Mouse (Mus musculus) myocyte (in vitro differentiated cells): ENCODE measurements around the gene Mad1l1. TPM values are rescaled to one million over a fixed set of nuclear protein-coding genes. Genes with fewer than 3 reads are reported as not detected.

Experiments used
- H3K27me3 ChIP-seq: one replicate; pipeline ENCODE4 v1.6.1; 2011; ENCODE audit not compliant: control insufficient read depth, insufficient read depth, insufficient read length
- H3K36me3 ChIP-seq: one replicate; pipeline ENCODE4 v1.6.1; 2011; ENCODE audit not compliant: control insufficient read depth, insufficient read depth
- H3K4me2 ChIP-seq: one replicate; pipeline ENCODE4 v1.6.1; 2011; ENCODE audit warnings: low read depth, control low read depth
- H3K4me3 ChIP-seq: one replicate; pipeline ENCODE4 v1.5.1; 2011; ENCODE audit warnings: mild to moderate bottlenecking, control low read depth, moderate library complexity
- H3K79me2 ChIP-seq: one replicate; pipeline ENCODE4 v1.6.1; 2011; ENCODE audit not compliant: control insufficient read depth, insufficient read depth
- H3ac ChIP-seq: one replicate; pipeline ENCODE4 v1.6.1; 2011; ENCODE audit not compliant: control insufficient read depth, insufficient read length
- CEBPB ChIP-seq: IDR thresholded peaks from 2 replicates; pipeline ENCODE4 v1.6.1; 2011; ENCODE audit warnings: mild to moderate bottlenecking, moderate library complexity; ENCODE audit not compliant: poor library complexity, insufficient read depth, severe bottlenecking
- E2F4 ChIP-seq: IDR thresholded peaks from one replicate; pipeline ENCODE4 v1.6.1; 2011; ENCODE audit warnings: mild to moderate bottlenecking, control low read depth, moderate library complexity; ENCODE audit not compliant: insufficient read depth
- MAX ChIP-seq: IDR thresholded peaks from one replicate; pipeline ENCODE4 v1.6.1; 2011; ENCODE audit warnings: low read depth, mild to moderate bottlenecking, control low read depth
- MYOD1 ChIP-seq, 3 experiments: IDR thresholded peaks; one replicate each; pipeline ENCODE4 v1.6.1; 2011; ENCODE audit warnings: control low read depth in 2 of 3, low read depth in 2 of 3, mild to moderate bottlenecking in 2 of 3, moderate library complexity in 1 of 3; ENCODE audit not compliant: insufficient read length in 2 of 3, control insufficient read depth in 1 of 3
- MYOG ChIP-seq, 3 experiments: IDR thresholded peaks; one replicate each; pipeline ENCODE4 v1.6.1; 2011; ENCODE audit warnings: control low read depth in 2 of 3, low read depth in 2 of 3, mild to moderate bottlenecking in 2 of 3; ENCODE audit not compliant: insufficient read length in 2 of 3, control insufficient read depth in 1 of 3, insufficient read depth in 1 of 3
- POLR2A ChIP-seq: IDR thresholded peaks from one replicate; pipeline ENCODE4 v1.6.1; 2011; ENCODE audit warnings: low read depth, mild to moderate bottlenecking, control low read depth, moderate library complexity; ENCODE audit not compliant: insufficient read length
- POLR2AphosphoS2 ChIP-seq: IDR thresholded peaks from one replicate; pipeline ENCODE4 v1.6.1; 2011; ENCODE audit warnings: low read depth, control low read depth; ENCODE audit not compliant: insufficient read length
- REST ChIP-seq: IDR thresholded peaks from one replicate; pipeline ENCODE4 v1.6.1; 2011; ENCODE audit warnings: mild to moderate bottlenecking, control low read depth, moderate library complexity; ENCODE audit not compliant: insufficient read depth, insufficient read length
- SRF ChIP-seq: IDR thresholded peaks from one replicate; pipeline ENCODE4 v1.6.1; 2011; ENCODE audit warnings: low read depth; ENCODE audit not compliant: control insufficient read depth, insufficient read length
- TCF12 ChIP-seq: IDR thresholded peaks from one replicate; pipeline ENCODE4 v1.6.1; 2011; ENCODE audit warnings: mild to moderate bottlenecking, control low read depth; ENCODE audit not compliant: poor library complexity, insufficient read depth, severe bottlenecking
- TCF3 ChIP-seq: IDR thresholded peaks from one replicate; pipeline ENCODE4 v1.6.1; 2011; ENCODE audit warnings: low read depth, control low read depth; ENCODE audit not compliant: insufficient read length
- USF1 ChIP-seq: IDR thresholded peaks from one replicate; pipeline ENCODE4 v1.6.1; 2011; ENCODE audit warnings: low read depth, mild to moderate bottlenecking, control low read depth, moderate library complexity
- polyA plus RNA-seq: library from polyadenylated mRNA; unstranded; fragments of >200 nt; fragmentation: generic; extraction: Trizol; gene quantifications from one replicate; pipeline ENCODE4 v1.2.1, GENCODE M21; 2012; ENCODE audit warnings: missing spikeins

Gene Mad1l1
- polyA plus RNA-seq, 1 experiment: 35.6 TPM

GRCm38 (mm10) chr5:140342880-140343279 is 21.5 kb upstream of the Mad1l1 start:
- H3K4me2 ChIP-seq: no peak overlapping the region
- H3K27me3 ChIP-seq: no peaks in the 10 kb centered on the region
- no peak overlapping the region for H3K4me3 ChIP-seq
- H3ac ChIP-seq: no peak overlapping the region
- TF ChIP-seq MAX: no peak
- TF ChIP-seq TCF3: no peak
- TF ChIP-seq POLR2A: no peak
- no peak for TF ChIP-seq MYOD1 (IDR thresholded peaks at IDR 0.05; ENCODE audit: control insufficient read depth in 1 of 3, insufficient read length in 2 of 3, low read depth in 2 of 3)
- TF ChIP-seq CEBPB: no peak
- TF ChIP-seq E2F4: no peak
- TF ChIP-seq SRF: no peak
- no peak for TF ChIP-seq USF1
- TF ChIP-seq REST: no peak
- no peak for TF ChIP-seq MYOG (IDR thresholded peaks at IDR 0.05; ENCODE audit: control insufficient read depth in 1 of 3, insufficient read depth in 1 of 3, insufficient read length in 2 of 3, low read depth in 2 of 3)
- TF ChIP-seq POLR2AphosphoS2: no peak
- no peak for TF ChIP-seq TCF12
- H3K36me3 ChIP-seq: peaks cover 12% of the 10 kb centered on the region
- H3K79me2 ChIP-seq: no peaks in the 10 kb centered on the region

GRCm38 (mm10) chr5:140339836-140340235 is 18.5 kb upstream of the Mad1l1 start:
- no peak for TF ChIP-seq E2F4
- TF ChIP-seq MAX: no peak
- no peak for TF ChIP-seq USF1
- no peak for TF ChIP-seq POLR2A
- TF ChIP-seq MYOG (IDR thresholded peaks at IDR 0.05; ENCODE audit: control insufficient read depth in 1 of 3, insufficient read depth in 1 of 3, insufficient read length in 2 of 3, low read depth in 2 of 3): no peak
- TF ChIP-seq TCF3: no peak
- no peak for TF ChIP-seq REST
- TF ChIP-seq SRF: no peak
- TF ChIP-seq POLR2AphosphoS2: no peak
- TF ChIP-seq TCF12: no peak
- TF ChIP-seq CEBPB: no peak
- TF ChIP-seq MYOD1 (IDR thresholded peaks at IDR 0.05; ENCODE audit: control insufficient read depth in 1 of 3, insufficient read length in 2 of 3, low read depth in 2 of 3): no peak
- Histone ChIP-seq H3K4me2 (no peak overlapping the region), H3K79me2 (no peaks in the 10 kb centered on the region), H3K4me3 (no peak overlapping the region), H3K27me3 (no peaks in the 10 kb centered on the region), H3K36me3 (peaks cover 12% of the 10 kb centered on the region), H3ac (no peak overlapping the region)

DNA sequence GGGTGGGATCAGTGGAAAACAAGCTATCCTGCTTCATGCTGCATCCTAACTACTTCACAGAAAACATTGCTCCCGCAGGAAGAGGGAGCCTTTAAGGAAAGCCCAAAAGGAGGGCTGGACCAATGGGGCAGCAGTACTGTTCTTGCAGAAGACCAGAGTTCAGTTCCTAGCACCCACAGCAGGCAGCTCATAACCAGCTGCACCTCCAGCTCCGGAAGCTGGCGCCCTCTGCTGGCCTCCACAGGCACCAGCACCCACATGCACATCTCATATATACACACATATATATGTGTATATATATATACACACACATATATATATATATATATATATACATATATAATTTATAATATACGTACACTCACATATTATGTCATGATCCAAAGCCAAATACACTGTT is 17.4 kb upstream of the Mad1l1 start:
- Histone ChIP-seq H3K36me3 (peaks cover 11% of the 10 kb centered on the region), H3K4me2 (no peak overlapping the region), H3K79me2 (no peaks in the 10 kb centered on the region), H3K27me3 (no peaks in the 10 kb centered on the region), H3K4me3 (no peak overlapping the region), H3ac (no peak overlapping the region)
- TF ChIP-seq REST (no peak), USF1 (no peak), SRF (no peak), POLR2A (no peak), CEBPB (no peak), TCF12 (no peak)

DNA sequence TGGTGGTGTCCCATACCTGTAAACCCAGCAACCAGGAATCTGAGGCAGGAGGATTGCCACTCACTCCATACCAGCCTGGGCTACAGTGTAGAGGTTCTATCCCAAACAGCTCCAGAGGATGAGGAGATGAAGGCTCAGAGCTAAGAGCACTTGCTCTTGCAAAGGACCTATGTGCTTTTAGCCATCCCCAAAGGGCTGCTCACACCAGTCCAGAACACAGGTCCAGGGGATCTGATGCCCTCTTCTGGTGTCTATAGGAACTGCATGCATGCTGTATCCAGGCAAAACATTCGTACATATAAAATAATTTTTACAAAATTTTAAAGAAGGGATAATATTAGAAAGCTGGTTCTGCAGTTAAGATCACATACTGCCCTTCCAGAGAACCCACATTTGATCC is 15.3 kb upstream of the Mad1l1 start:
- Histone ChIP-seq H3K4me2 (no peak overlapping the region), H3ac (no peak overlapping the region), H3K79me2 (no peaks in the 10 kb centered on the region), H3K36me3 (peaks cover 8% of the 10 kb centered on the region), H3K4me3 (no peak overlapping the region), H3K27me3 (no peaks in the 10 kb centered on the region)
- TF ChIP-seq CEBPB (no peak), POLR2A (no peak), USF1 (no peak), POLR2AphosphoS2 (no peak), E2F4 (no peak), MYOG (IDR thresholded peaks at IDR 0.05; ENCODE audit: control insufficient read depth in 1 of 3, insufficient read depth in 1 of 3, insufficient read length in 2 of 3, low read depth in 2 of 3) (no peak), TCF3 (no peak), SRF (no peak), MAX (no peak), TCF12 (no peak), REST (no peak), MYOD1 (IDR thresholded peaks at IDR 0.05; ENCODE audit: control insufficient read depth in 1 of 3, insufficient read length in 2 of 3, low read depth in 2 of 3) (no peak)

GRCm38 (mm10) chr5:140333631-140334030 is 12.3 kb upstream of the Mad1l1 start:
- no peaks in the 10 kb centered on the region for H3K79me2 ChIP-seq
- H3K36me3 ChIP-seq: peaks cover 3% of the 10 kb centered on the region
- TF ChIP-seq TCF12 (no peak), MYOG (IDR thresholded peaks at IDR 0.05; ENCODE audit: control insufficient read depth in 1 of 3, insufficient read depth in 1 of 3, insufficient read length in 2 of 3, low read depth in 2 of 3) (no peak), TCF3 (no peak), POLR2AphosphoS2 (no peak), CEBPB (no peak), MAX (no peak)
- no peak overlapping the region for H3K4me2 ChIP-seq
- no peak overlapping the region for H3K4me3 ChIP-seq
- H3K27me3 ChIP-seq: no peaks in the 10 kb centered on the region
- H3ac ChIP-seq: no peak overlapping the region
